Comparison of ENCODE assay signal across 18 mouse cellular contexts in the genomic region with DNA sequence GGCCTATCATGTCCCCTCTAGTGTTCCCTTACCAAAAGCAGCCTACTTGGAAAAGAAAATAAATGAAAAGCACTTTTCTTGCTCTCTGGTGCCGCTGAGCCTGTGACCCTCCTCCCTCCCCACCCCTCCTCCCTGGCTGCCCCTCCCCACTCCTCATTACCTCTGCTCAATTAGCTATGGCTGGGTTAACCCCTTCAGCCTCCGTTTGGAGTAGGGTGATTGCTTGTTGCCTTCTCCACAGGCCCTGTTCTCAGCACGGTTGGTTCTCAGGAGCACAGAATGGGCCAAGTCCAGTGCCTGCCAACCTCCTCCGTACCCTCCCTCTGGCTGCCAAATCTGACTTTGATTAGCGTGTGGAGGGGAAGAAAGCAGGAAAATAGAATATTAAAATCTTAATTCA. TPM values are rescaled to one million over a fixed set of nuclear protein-coding genes. Genes with fewer than 3 reads are reported as not detected.
DNase-seq lines count a peak whose midpoint lies in the region; ATAC-seq lines count a peak whose summit lies in the region.
"Had no signal": no experiment of that assay in that cellular context is flagged by ENCODE, and none has a peak within 500 bp of the region (broad histone marks: within the 10 kb centered on the region; RNA-seq: fewer than 3 reads in every experiment).

No protein-coding gene starts in this region.

- peak overlapping the region; percentile 19 for H3K4me2 ChIP-seq in midbrain, embryonic 12.5 days (replicated peaks)
- H3K4me2 ChIP-seq: embryonic facial prominence, embryonic 15.5 days; heart, embryonic 12.5 days had no signal

- H3K4me1 ChIP-seq in hindbrain, embryonic 10.5 days (replicated peaks), result peaks cover 31% of the 10 kb centered on the region
- H3K4me1 ChIP-seq in midbrain, embryonic 12.5 days, result peaks cover 29% of the 10 kb centered on the region
- H3K4me1 ChIP-seq: embryonic facial prominence, embryonic 15.5 days; heart, embryonic 12.5 days had no signal

- peaks cover 16% of the 10 kb centered on the region; the same call in 1 of the 2 replicates for H3K9me3 ChIP-seq in hindbrain, embryonic 10.5 days
- 0 out of 2 replicates have a peak, but pooled peaks cover 7% of the 10 kb centered on the region for H3K9me3 ChIP-seq in midbrain, embryonic 12.5 days
- H3K9me3 ChIP-seq: embryonic facial prominence, embryonic 15.5 days had no signal

- no peak overlapping the region for H3K4me3 ChIP-seq in hindbrain, embryonic 10.5 days
- H3K4me3 ChIP-seq in midbrain, embryonic 12.5 days, result no peak overlapping the region
- H3K4me3 ChIP-seq: embryonic facial prominence, embryonic 15.5 days; gastrocnemius, adult 2 months; heart, embryonic 12.5 days; megakaryocyte, embryonic 14.5 days had no signal

- WGBS in hindbrain, embryonic 10.5 days, result 17% methylated on average over 5 of the region's 5 CpGs
- WGBS in midbrain, embryonic 12.5 days, result 13% methylated on average over 5 of the region's 5 CpGs

- ATAC-seq in midbrain, embryonic 12.5 days (ENCODE audit: low FRiP score, low read depth), result no peak

- H3K36me3 ChIP-seq in hindbrain, embryonic 10.5 days, result no peaks in the 10 kb centered on the region
- H3K36me3 ChIP-seq in midbrain, embryonic 12.5 days, result no peaks in the 10 kb centered on the region
- H3K36me3 ChIP-seq: embryonic facial prominence, embryonic 15.5 days; heart, embryonic 12.5 days had no signal

- H3K27ac ChIP-seq in hindbrain, embryonic 10.5 days, result peak overlapping the region; percentile 72
- H3K27ac ChIP-seq in midbrain, embryonic 12.5 days (replicated peaks), result peak overlapping the region; percentile 61
- H3K27ac ChIP-seq: embryonic facial prominence, embryonic 15.5 days; gastrocnemius, adult 2 months had no signal

- intact Hi-C loops in heart, postnatal 14 days (cut with DNase I), result loop anchor here (10.0 kb wide), 1 partner anchor 312 kb away; no protein-coding TSS in a partner anchor

- DNase-seq in embryo, embryonic 10 days (ENCODE audit: low spot score), result peak; percentile 61
- DNase-seq in embryo, embryonic 9.5 days (ENCODE audit: extremely low spot score), result no peak
- peak; percentile 56 for DNase-seq in embryo, embryonic 11 days
- DNase-seq in hindbrain, embryonic 10.5 days (ENCODE audit: low spot score), result peak; percentile 27
- DNase-seq in urinary bladder, adult 2 months (ENCODE audit: low spot score), result no peak
- DNase-seq in kidney, postnatal 10 days, result no peak
- no peak for DNase-seq in heart, postnatal 14 days
- DNase-seq: adrenal gland, postnatal 36 days; cerebellum, adult 11-12 months; gastrocnemius, adult 2 months; kidney, postnatal 14 days; lung, adult 18-20 months had no signal

- no peak overlapping the region for H3K9ac ChIP-seq in midbrain, embryonic 12.5 days (replicated peaks)
- H3K9ac ChIP-seq: embryonic facial prominence, embryonic 15.5 days; heart, embryonic 12.5 days had no signal

- peaks cover 2% of the 10 kb centered on the region; the same call in 1 of the 2 replicates for H3K27me3 ChIP-seq in hindbrain, embryonic 10.5 days (ENCODE audit: insufficient read depth, poor library complexity, severe bottlenecking)
- no peaks in the 10 kb centered on the region for H3K27me3 ChIP-seq in midbrain, embryonic 12.5 days

RNA-seq across cellular contexts. Expression of a gene that starts 3.4 kb away (rescaled TPM):
- not detected in 2 replicates for polyA plus RNA-seq in hindbrain, embryonic 10.5 days (2016; fragmentation: Nextera tagmentation; extraction: Ambion mirVana)
- polyA plus RNA-seq in midbrain, embryonic 12.5 days (2016; fragmentation: Nextera tagmentation; extraction: Ambion mirVana), result not detected in 2 replicates
- not detected in 2 replicates for polyA plus RNA-seq in urinary bladder, adult 2 months (2012; rRNA removed)
- not detected for total RNA-seq in heart, postnatal 14 days (2021)
- total RNA-seq: adrenal gland, postnatal 36 days; gastrocnemius, adult 2 months had no signal
- polyA plus RNA-seq: embryonic facial prominence, embryonic 15.5 days; heart, embryonic 12.5 days; intestine, embryonic 14.5 days had no signal

RNA-seq across cellular contexts. Expression of a gene that starts 33.6 kb away (rescaled TPM):
- 28.6 and 30.5 TPM in 2 replicates for polyA plus RNA-seq in hindbrain, embryonic 10.5 days (2016; fragmentation: Nextera tagmentation; extraction: Ambion mirVana)
- 23.2 and 24.7 TPM in 2 replicates for polyA plus RNA-seq in midbrain, embryonic 12.5 days (2016; fragmentation: Nextera tagmentation; extraction: Ambion mirVana)
- 9.8 and 9.9 TPM in 2 replicates for polyA plus RNA-seq in urinary bladder, adult 2 months (2012; rRNA removed)
- total RNA-seq in heart, postnatal 14 days (2021), result 1 to 10 TPM; 7.4 to 7.7 TPM

RNA-seq across cellular contexts. Expression of a gene that starts 43.5 kb away (rescaled TPM):
- polyA plus RNA-seq in hindbrain, embryonic 10.5 days (2016; fragmentation: Nextera tagmentation; extraction: Ambion mirVana), result 64.2 and 75.9 TPM in 2 replicates
- polyA plus RNA-seq in midbrain, embryonic 12.5 days (2016; fragmentation: Nextera tagmentation; extraction: Ambion mirVana), result 58.3 and 63.2 TPM in 2 replicates
- polyA plus RNA-seq in urinary bladder, adult 2 months (2012; rRNA removed), result 30.3 and 33.5 TPM in 2 replicates
- total RNA-seq in heart, postnatal 14 days (2021), result 10 to 100 TPM; 18.7 to 19.1 TPM

RNA-seq across cellular contexts. Expression of a gene that starts 48.0 kb away (rescaled TPM):
- 0.24 and 0.43 TPM in 2 replicates for polyA plus RNA-seq in hindbrain, embryonic 10.5 days (2016; fragmentation: Nextera tagmentation; extraction: Ambion mirVana)
- not detected in 2 replicates for polyA plus RNA-seq in midbrain, embryonic 12.5 days (2016; fragmentation: Nextera tagmentation; extraction: Ambion mirVana)
- not detected in 2 replicates for polyA plus RNA-seq in urinary bladder, adult 2 months (2012; rRNA removed)
- total RNA-seq in heart, postnatal 14 days (2021), result not detected
- total RNA-seq: gastrocnemius, adult 2 months; left cerebral cortex, postnatal 36 days had no signal
- polyA plus RNA-seq: embryonic facial prominence, embryonic 15.5 days; heart, embryonic 12.5 days; intestine, embryonic 14.5 days had no signal

Comparison
In these comparisons a context has a peak if more than half of its experiments do, and no peak if none do; other contexts are left out.
1. DNase-seq: peak in embryo, embryonic 10 days (single experiment), embryo, embryonic 11 days (single experiment) and hindbrain, embryonic 10.5 days (single experiment); none in embryo, embryonic 9.5 days (single experiment), urinary bladder, adult 2 months (single experiment), kidney, postnatal 10 days (single experiment) and heart, postnatal 14 days (0 of 2).